Mouse (Mus musculus) megakaryocyte progenitor cell, adult 5-6 weeks (primary cell): ENCODE data around the gene Dgke. TPM values are rescaled to one million over a fixed set of nuclear protein-coding genes. Genes with fewer than 3 reads are reported as not detected.
A peak's percentile ranks its signal among the peaks of the same experiment; 100 is the strongest.
"Not testable (repeated sequence)": the region's sequence is repeated elsewhere in the genome, so short reads cannot be mapped to it uniquely, and the experiment has no call there.

Experiments
- ATAC-seq: replicated peaks from 2 replicates; pipeline ENCODE4 v1.8.0; 2016; ENCODE audit warnings: mild to moderate bottlenecking, moderate TSS enrichment, inconsistent platforms; ENCODE audit not compliant: poor library complexity
- total RNA-seq, 2 experiments: library from RNA; stranded (forward) in 1 of 2; stranded (reverse) in 1 of 2; fragments of 157-497, 149-512 nt in 1 of 2; fragments of 200-1000 nt in 1 of 2; gene quantifications; 2 replicates each; pipeline versions ENCODE4 v1.2.3 to v1.2.4; 2015 to 2017

The Dgke gene
- total RNA-seq, 2 experiments from 2014 or later: 3.6 to 4.6 TPM

- ATAC-seq: not testable (repeated sequence)
Observed at GRCm38 (mm10) chr11:89041073-89041472, 25.6 kb downstream of the Dgke start.

DNA sequence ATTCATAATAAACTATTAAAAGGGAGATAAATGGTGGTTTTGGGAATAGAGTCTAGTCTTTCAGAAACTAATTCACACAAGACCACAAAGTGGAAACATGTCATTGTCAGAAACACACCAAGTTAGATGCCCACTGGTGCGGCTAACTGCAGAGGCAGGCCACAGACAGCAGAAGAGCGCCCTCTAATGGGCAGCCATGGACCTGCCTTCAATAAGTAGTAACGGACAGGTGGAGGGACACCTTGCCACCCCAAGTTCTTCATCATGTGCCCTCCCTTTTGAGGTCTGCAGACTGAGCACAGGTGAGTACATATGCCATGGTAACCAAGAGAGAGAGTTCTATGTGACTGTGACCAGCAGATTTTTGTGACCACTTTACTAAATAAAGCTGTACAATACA lies 27.3 kb downstream of the Dgke start:
- peak; percentile 84 for ATAC-seq

- ATAC-seq: no peak
Observed at GRCm38 (mm10) chr11:89038496-89038895, 28.2 kb downstream of the Dgke start.

DNA sequence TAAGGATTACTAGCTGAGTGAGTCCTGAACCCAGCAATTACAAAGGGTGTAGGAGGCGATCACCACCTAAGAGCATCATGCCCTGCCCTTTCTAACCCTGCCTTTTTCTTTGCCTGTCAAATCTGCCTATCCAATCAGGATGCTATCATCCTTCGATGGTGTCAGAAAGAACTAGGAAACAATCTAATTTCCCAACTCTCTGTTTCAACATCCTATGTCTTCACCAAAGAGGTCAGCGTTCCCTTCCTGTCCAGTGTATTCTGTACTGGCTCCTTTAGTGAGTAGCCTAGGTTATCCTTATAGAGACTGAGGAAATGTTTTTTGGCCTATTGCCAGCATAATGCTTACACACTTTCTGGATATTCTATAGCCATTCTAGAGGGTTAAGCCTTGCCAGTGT lies 31.1 kb downstream of the Dgke start:
- ATAC-seq: peak; percentile 60

- ATAC-seq: no peak
Observed at GRCm38 (mm10) chr11:89034592-89034991, 32.1 kb downstream of the Dgke start.

DNA sequence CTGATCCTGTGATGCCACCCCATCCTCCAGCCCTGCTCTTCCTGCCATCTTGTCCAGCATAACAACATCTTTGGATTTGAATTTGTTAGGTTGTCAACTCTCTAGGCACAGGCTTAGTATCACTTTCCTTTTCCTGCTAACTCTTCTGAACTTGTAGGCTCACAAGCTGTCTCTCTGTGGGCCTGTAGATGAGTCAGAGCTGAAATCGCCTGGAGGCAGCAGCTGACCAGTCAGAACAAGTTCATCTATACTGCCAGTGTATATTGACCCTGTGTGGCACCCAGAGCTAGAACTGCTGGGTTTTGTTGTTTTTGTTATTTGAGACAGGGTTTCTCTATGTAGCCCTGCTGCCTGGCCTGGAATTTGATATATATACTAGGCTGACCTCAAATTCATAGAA lies 35.5 kb downstream of the Dgke start:
- no peak for ATAC-seq

- no peak for ATAC-seq
Observed at GRCm38 (mm10) chr11:89030552-89030951, 36.1 kb downstream of the Dgke start.

GRCm38 (mm10) chr11:89028871-89029405 lies 37.7 kb downstream of the Dgke start:
- ATAC-seq: peak; percentile 64

GRCm38 (mm10) chr11:89027955-89028361 lies 38.7 kb downstream of the Dgke start:
- ATAC-seq: peak; percentile 38

DNA sequence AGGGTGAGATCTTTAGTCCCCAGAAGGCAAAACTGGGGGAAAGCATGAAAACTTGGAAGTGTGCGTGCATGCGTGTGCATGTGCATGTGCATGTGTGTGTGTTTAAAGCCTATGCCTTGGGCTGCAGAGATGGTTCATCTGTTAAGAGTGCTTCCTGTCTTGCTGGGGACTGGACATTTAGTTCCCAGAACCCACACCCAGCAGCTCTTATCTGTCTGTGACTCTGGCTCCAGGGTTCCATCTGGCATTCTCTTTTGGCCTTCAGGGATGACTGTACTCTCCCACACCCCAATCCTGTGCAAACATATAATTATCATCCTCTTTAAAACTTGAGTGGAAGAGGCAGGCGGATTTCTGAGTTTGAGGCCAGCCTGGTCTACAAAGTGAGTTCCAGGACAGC lies 40.5 kb downstream of the Dgke start:
- ATAC-seq: no peak

GRCm38 (mm10) chr11:89025603-89026002 lies 41.0 kb downstream of the Dgke start:
- no peak for ATAC-seq

DNA sequence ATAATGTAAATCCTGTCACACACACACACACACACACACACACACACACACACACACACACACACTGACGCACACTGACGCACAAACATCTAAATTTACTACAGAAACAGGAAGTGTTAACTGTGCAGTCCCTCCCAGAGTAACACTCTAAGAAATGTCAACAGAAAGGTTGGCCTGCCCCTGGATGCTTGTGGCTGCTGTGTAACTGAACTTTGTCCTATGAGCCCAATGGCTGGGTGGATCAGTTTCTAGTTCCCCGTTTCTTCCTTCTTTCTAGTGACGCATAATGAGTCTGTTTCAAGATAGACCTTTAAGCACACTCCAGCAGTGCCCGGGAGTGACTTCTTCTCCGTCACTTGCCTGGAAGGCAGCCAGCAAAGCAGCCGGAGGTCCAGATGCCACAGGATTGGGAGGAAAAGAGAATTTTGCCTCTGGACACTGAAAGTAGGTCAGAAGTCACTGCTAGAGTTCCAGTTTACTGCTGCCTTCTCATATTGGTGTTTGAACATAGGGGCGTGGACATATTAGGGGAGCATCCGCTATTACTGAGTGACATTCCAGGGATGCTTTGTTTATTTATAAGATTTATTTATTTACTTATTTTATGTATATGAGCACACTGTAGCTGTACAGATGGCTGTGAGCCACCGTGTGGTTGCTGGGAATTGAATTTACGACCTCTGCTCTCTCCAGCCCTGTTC lies 42.3 kb downstream of the Dgke start:
- peak; percentile 76 for ATAC-seq

- no peak for ATAC-seq
Observed at GRCm38 (mm10) chr11:89023477-89023876, 43.2 kb downstream of the Dgke start.

GRCm38 (mm10) chr11:89022120-89022731 lies 44.4 kb downstream of the Dgke start:
- no peak; the same call in 1 of the 2 replicates for ATAC-seq

- no peak for ATAC-seq
Observed at GRCm38 (mm10) chr11:89021687-89022086, 45.0 kb downstream of the Dgke start.

- no peak for ATAC-seq
Observed at GRCm38 (mm10) chr11:89020681-89021305, 45.9 kb downstream of the Dgke start.

DNA sequence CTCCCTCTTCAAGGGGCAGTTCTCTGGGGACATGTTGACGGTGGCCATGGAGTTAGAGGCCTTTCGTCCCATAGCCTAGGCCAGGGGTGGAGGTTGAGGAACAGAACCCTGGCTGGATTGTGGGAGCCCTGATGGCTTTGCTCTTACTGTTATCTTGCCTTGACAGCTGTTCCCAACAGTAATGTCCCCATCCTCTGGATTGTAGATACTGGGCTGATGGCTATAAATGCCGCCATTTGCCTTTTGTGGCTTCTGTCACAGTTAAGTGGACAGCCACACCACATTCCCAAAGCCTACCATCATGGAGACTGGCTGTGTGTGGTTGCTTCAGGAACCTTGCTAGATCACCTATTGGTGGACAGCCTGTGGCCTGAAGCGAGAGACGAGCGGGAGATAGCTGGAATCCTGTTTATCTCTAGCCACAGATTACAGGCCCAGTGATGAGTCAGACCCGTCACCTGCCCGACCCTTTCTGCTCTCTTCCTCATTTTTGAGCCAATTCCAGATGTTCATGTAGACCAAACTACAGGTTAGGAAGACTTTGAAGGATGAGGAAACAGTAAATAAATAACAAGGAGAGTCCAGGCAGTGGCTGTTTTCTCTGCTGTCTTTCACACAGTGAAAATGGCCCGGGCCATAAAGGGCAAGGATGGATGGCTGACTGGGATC lies 49.0 kb downstream of the Dgke start:
- ATAC-seq: peak; percentile 64

DNA sequence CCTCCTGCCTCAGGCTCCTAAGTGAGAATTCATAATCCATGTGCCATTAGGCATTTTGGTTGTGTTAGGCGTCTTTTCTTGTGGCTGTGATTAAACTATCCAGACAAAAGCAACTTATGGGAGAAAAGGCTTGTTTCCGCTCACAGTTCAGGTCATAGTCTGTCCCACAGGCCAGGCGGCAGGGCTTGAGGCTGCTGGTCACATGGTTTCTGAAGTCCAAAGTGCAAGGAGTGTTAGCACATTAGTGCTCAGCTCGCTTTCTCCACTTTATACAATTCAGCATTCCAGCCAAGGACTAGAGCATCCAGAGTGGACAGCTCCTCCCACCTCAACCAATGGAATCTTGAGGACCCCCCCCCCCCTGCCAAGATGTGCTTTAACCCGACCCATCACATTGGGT lies 54.4 kb downstream of the Dgke start:
- ATAC-seq: no peak

GRCm38 (mm10) chr11:89009496-89009895 lies 57.2 kb downstream of the Dgke start:
- no peak for ATAC-seq

DNA sequence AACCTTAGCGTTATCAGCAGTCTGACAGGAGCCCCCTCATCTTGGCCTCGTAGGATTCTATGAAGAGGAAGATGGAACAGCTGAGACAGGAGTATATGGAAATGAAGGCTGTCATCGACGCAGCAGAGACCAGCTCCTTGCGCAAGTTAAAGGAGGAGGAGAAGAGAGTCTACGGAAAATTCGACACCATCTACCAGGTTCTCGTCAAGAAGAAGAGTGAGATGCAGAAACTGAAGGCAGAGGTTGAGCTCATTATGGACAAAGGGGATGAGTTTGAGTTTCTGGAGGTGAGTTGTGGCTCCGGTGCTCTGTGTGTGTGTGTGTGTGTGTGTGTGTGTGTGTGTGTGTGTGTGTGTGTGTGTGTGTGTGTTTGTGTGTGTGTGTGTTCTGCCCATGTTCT lies 57.6 kb downstream of the Dgke start:
- no peak for ATAC-seq

DNA sequence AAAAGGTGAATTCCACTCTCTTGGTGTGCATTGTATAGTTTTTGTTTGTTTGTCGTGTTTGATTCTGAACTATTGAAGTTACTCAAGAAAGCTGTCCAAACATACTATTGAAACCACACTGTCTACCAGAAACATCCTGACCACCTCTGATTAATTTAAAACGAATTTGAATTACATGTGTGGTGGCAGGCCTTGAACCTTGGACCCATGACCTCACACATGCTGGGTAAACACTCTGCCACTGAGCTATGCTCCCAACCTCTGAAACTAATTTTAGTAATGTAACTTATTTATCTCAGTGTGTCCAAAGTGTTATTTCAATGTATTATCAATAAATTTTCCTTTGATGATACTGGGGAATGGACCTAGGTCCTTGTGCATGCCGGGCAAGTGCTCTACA lies 59.1 kb downstream of the Dgke start:
- no peak for ATAC-seq
